Mouse (Mus musculus): ENCODE measurements around the gene Stoml1. TPM values are rescaled to one million over a fixed set of nuclear protein-coding genes. Genes with fewer than 3 reads are reported as not detected.
"Not testable (repeated sequence)": the region's sequence is repeated elsewhere in the genome, so short reads cannot be mapped to it uniquely, and the experiment has no call there.

Stoml1 gene
- polyA plus RNA-seq, 1 experiment from 2014 or later, result 5.2 TPM

- H3K4me1 ChIP-seq (replicated peaks), result peaks cover 66% of the 10 kb centered on the region
- ATAC-seq (ENCODE audit: low read depth), result no peak
Measured at GRCm38 (mm10) chr9:58242696-58243095, 10.3 kb upstream of the Stoml1 start.

GRCm38 (mm10) chr9:58243696-58244095, 9.3 kb upstream of the Stoml1 start:
- H3K4me1 ChIP-seq (replicated peaks), result peaks cover 71% of the 10 kb centered on the region
- H3K36me3 ChIP-seq, result peaks cover 64% of the 10 kb centered on the region
- peak overlapping the region; percentile 24; the same call in 1 of the 2 replicates for H3K27ac ChIP-seq
- no peak for ATAC-seq (ENCODE audit: low read depth)
- no peaks in the 10 kb centered on the region for H3K9me3 ChIP-seq (replicated peaks)
- 86% methylated on average over 6 of the region's 6 CpGs for WGBS (ENCODE audit: insufficient replicate concordance)
- no peaks in the 10 kb centered on the region for H3K27me3 ChIP-seq
- H3K4me3 ChIP-seq (replicated peaks), result no peak overlapping the region
- no peak for DNase-seq
- peak overlapping the region; percentile 36; the same call in 1 of the 2 replicates for H3K9ac ChIP-seq
- H3K4me2 ChIP-seq, result peak overlapping the region; percentile 65

More at GRCm38 (mm10) chr9:58242696-58243095, 10.3 kb upstream of the Stoml1 start:
- DNase-seq, result no peak
- Histone ChIP-seq H3K27me3 (no peaks in the 10 kb centered on the region), H3K9me3 (replicated peaks) (no peaks in the 10 kb centered on the region), H3K9ac (0 out of 2 replicates have a peak overlapping the region, but pooled peaks have one; percentile 17), H3K4me3 (replicated peaks) (0 out of 2 replicates have a peak overlapping the region, but pooled peaks have one; percentile 0), H3K27ac (peak overlapping the region; percentile 47), H3K36me3 (peaks cover 67% of the 10 kb centered on the region), H3K4me2 (peak overlapping the region; percentile 65)
- 69% methylated on average over 5 of the region's 5 CpGs for WGBS (ENCODE audit: insufficient replicate concordance)

GRCm38 (mm10) chr9:58246083-58246591, 6.8 kb upstream of the Stoml1 start:
- DNase-seq (peak; percentile 59), ATAC-seq (ENCODE audit: low read depth) (peak; percentile 52)
- Histone ChIP-seq H3K27ac (peak overlapping the region; percentile 97), H3K9me3 (replicated peaks) (no peaks in the 10 kb centered on the region), H3K4me2 (peak overlapping the region; percentile 95), H3K36me3 (peaks cover 45% of the 10 kb centered on the region), H3K9ac (peak overlapping the region; percentile 92), H3K4me3 (replicated peaks) (peak overlapping the region; percentile 82), H3K27me3 (no peaks in the 10 kb centered on the region), H3K4me1 (replicated peaks) (peaks cover 79% of the 10 kb centered on the region)
- WGBS (ENCODE audit: insufficient replicate concordance), result 11% methylated on average over 4 of the region's 4 CpGs

- H3K9ac ChIP-seq, result peak overlapping the region; percentile 92
- peaks cover 71% of the 10 kb centered on the region for H3K4me1 ChIP-seq (replicated peaks)
- H3K27ac ChIP-seq, result peak overlapping the region; percentile 97
- H3K4me3 ChIP-seq (replicated peaks), result peak overlapping the region; percentile 82
- peak; percentile 84 for ATAC-seq (ENCODE audit: low read depth)
- 6% methylated on average over 25 of the region's 25 CpGs for WGBS (ENCODE audit: insufficient replicate concordance)
- peaks cover 36% of the 10 kb centered on the region for H3K36me3 ChIP-seq
- H3K9me3 ChIP-seq (replicated peaks), result no peaks in the 10 kb centered on the region
- H3K4me2 ChIP-seq, result peak overlapping the region; percentile 95
- no peaks in the 10 kb centered on the region for H3K27me3 ChIP-seq
- peak; percentile 81 for DNase-seq
Measured at GRCm38 (mm10) chr9:58247064-58247759, 5.8 kb upstream of the Stoml1 start.

- Histone ChIP-seq H3K27me3 (no peaks in the 10 kb centered on the region), H3K9ac (peak overlapping the region; percentile 92), H3K36me3 (peaks cover 19% of the 10 kb centered on the region), H3K4me2 (peak overlapping the region; percentile 95), H3K4me3 (replicated peaks) (peak overlapping the region; percentile 82), H3K27ac (peak overlapping the region; percentile 97), H3K9me3 (replicated peaks) (no peaks in the 10 kb centered on the region), H3K4me1 (replicated peaks) (peaks cover 70% of the 10 kb centered on the region)
- 7% methylated on average over 7 of the region's 7 CpGs for WGBS (ENCODE audit: insufficient replicate concordance)
- ATAC-seq (ENCODE audit: low read depth) (no peak), DNase-seq (no peak)
Measured at GRCm38 (mm10) chr9:58248746-58249413, 4.1 kb upstream of the Stoml1 start.

GRCm38 (mm10) chr9:58249592-58250192, 3.3 kb upstream of the Stoml1 start, which contains the start of gene Pml:
Pml (minus strand) TSS chr9:58249786.
- Histone ChIP-seq H3K9ac (peak within 1 kb of the TSS; percentile 92), H3K4me1 (replicated peaks) (peaks cover 69% of the 10 kb centered on the region), H3K9me3 (replicated peaks) (no peaks in the 10 kb centered on the region), H3K27ac (peak within 1 kb of the TSS; percentile 97), H3K4me2 (peak within 1 kb of the TSS; percentile 95), H3K36me3 (peaks cover 11% of the 10 kb centered on the region), H3K4me3 (replicated peaks) (peak within 1 kb of the TSS; percentile 82), H3K27me3 (no peaks in the 10 kb centered on the region)
- DNase-seq, result peak; percentile 76
- ATAC-seq (ENCODE audit: low read depth), result peak; percentile 67
- WGBS (ENCODE audit: insufficient replicate concordance), result under 1% methylated on average over 16 of the region's 16 CpGs

- H3K9ac ChIP-seq, result peak overlapping the region; percentile 92
- WGBS (ENCODE audit: insufficient replicate concordance), result 75% methylated on average over 8 of the region's 8 CpGs
- no peak for ATAC-seq (ENCODE audit: low read depth)
Measured at GRCm38 (mm10) chr9:58250322-58250721, 2.6 kb upstream of the Stoml1 start.

GRCm38 (mm10) chr9:58250730-58251129, 2.2 kb upstream of the Stoml1 start:
- 97% methylated on average over 1 of the region's 1 CpGs for WGBS (ENCODE audit: insufficient replicate concordance)
- H3K4me1 ChIP-seq (replicated peaks), result peaks cover 71% of the 10 kb centered on the region
- not testable (repeated sequence) for ATAC-seq (ENCODE audit: low read depth)

More at GRCm38 (mm10) chr9:58250322-58250721, 2.6 kb upstream of the Stoml1 start:
- Histone ChIP-seq H3K27ac (peak overlapping the region; percentile 97), H3K9me3 (replicated peaks) (no peaks in the 10 kb centered on the region), H3K4me3 (replicated peaks) (peak overlapping the region; percentile 82; the same call in 1 of the 2 replicates), H3K27me3 (no peaks in the 10 kb centered on the region), H3K4me1 (replicated peaks) (peaks cover 68% of the 10 kb centered on the region), H3K36me3 (peaks cover 5% of the 10 kb centered on the region), H3K4me2 (peak overlapping the region; percentile 95)
- no peak for DNase-seq

GRCm38 (mm10) chr9:58253805-58254122, 800 bp downstream of the Stoml1 start:
- not testable (repeated sequence) for H3K9me3 ChIP-seq (replicated peaks); H3K27me3 ChIP-seq; H3K36me3 ChIP-seq; DNase-seq; ATAC-seq (ENCODE audit: low read depth)
- Histone ChIP-seq H3K4me3 (replicated peaks) (peak overlapping the region; percentile 71), H3K27ac (peak overlapping the region; percentile 87), H3K4me1 (replicated peaks) (peaks cover 55% of the 10 kb centered on the region), H3K4me2 (peak overlapping the region; percentile 91), H3K9ac (peak overlapping the region; percentile 80)
- WGBS (ENCODE audit: insufficient replicate concordance), result 53% methylated on average over 5 of the region's 5 CpGs

More at GRCm38 (mm10) chr9:58250730-58251129, 2.2 kb upstream of the Stoml1 start:
- Histone ChIP-seq H3K4me2 (0 out of 2 replicates have a peak overlapping the region, but pooled peaks have one; percentile 95), H3K27ac (peak overlapping the region; percentile 97), H3K9ac (0 out of 2 replicates have a peak overlapping the region, but pooled peaks have one; percentile 92)
- H3K4me3 ChIP-seq (replicated peaks); H3K9me3 ChIP-seq (replicated peaks); DNase-seq; H3K27me3 ChIP-seq; H3K36me3 ChIP-seq: not testable (repeated sequence)

GRCm38 (mm10) chr9:58255105-58255504, 2.1 kb downstream of the Stoml1 start:
- ATAC-seq (ENCODE audit: low read depth), result no peak
- WGBS (ENCODE audit: insufficient replicate concordance), result 47% methylated on average over 2 of the region's 2 CpGs
- no peaks in the 10 kb centered on the region; the same call in none of the 2 replicates for H3K36me3 ChIP-seq

More at GRCm38 (mm10) chr9:58255105-58255504, 2.1 kb downstream of the Stoml1 start:
- H3K9me3 ChIP-seq (replicated peaks), result no peaks in the 10 kb centered on the region
- no peak overlapping the region for H3K4me2 ChIP-seq
- no peak overlapping the region for H3K4me3 ChIP-seq (replicated peaks)
- 0 out of 2 replicates have a peak overlapping the region, but pooled peaks have one; percentile 29 for H3K9ac ChIP-seq
- H3K27ac ChIP-seq, result no peak overlapping the region; the same call in 1 of the 2 replicates
- peaks cover 49% of the 10 kb centered on the region for H3K4me1 ChIP-seq (replicated peaks)
- DNase-seq, result no peak
- no peaks in the 10 kb centered on the region for H3K27me3 ChIP-seq

Data from liver, embryonic 13.5 days (tissue).